Mouse (Mus musculus) megakaryocyte-erythroid progenitor cell, adult 5-6 weeks (primary cell): Measurements from ENCODE around the gene Suco. TPM values are rescaled to one million over a fixed set of nuclear protein-coding genes. Genes with fewer than 3 reads are reported as not detected.

Source experiments
- ATAC-seq: replicated peaks from 2 replicates; pipeline ENCODE4 v1.8.0; 2016; ENCODE audit warnings: mild to moderate bottlenecking, inconsistent platforms; ENCODE audit not compliant: severe bottlenecking, poor library complexity, low FRiP score, low TSS enrichment
- total RNA-seq, 2 experiments: library from RNA; stranded (forward) in 1 of 2; stranded (reverse) in 1 of 2; fragments of 200-1000, 215-1000 nt in 1 of 2; fragments of >200 nt in 1 of 2; fragmentation: Nextera tagmentation in 1 of 2; gene quantifications; 2 replicates each; pipeline ENCODE4 v1.2.3; 2014 to 2017

The Suco gene
- total RNA-seq (2014; fragmentation: Nextera tagmentation) (18.0 and 26.5 TPM in 2 replicates), total RNA-seq (2017) (46.6 and 125 TPM in 2 replicates)

- peak; percentile 94 for ATAC-seq
Observed at GRCm38 (mm10) chr1:161876553-161877447, at the start of gene Suco. Suco (minus strand) TSS chr1:161876682.

GRCm38 (mm10) chr1:161925281-161925805 is 48.9 kb upstream of the Suco start:
- ATAC-seq = no peak

GRCm38 (mm10) chr1:161924321-161924720 is 47.8 kb upstream of the Suco start:
- no peak for ATAC-seq

- no peak for ATAC-seq
Observed at GRCm38 (mm10) chr1:161921928-161922327, 45.4 kb upstream of the Suco start.

- no peak for ATAC-seq
Observed at GRCm38 (mm10) chr1:161920475-161921454, 44.3 kb upstream of the Suco start.

GRCm38 (mm10) chr1:161919594-161919993 is 43.1 kb upstream of the Suco start:
- ATAC-seq = no peak

GRCm38 (mm10) chr1:161918682-161919372 is 42.3 kb upstream of the Suco start:
- ATAC-seq = no peak

GRCm38 (mm10) chr1:161917940-161918484 is 41.5 kb upstream of the Suco start:
- ATAC-seq = no peak

GRCm38 (mm10) chr1:161916036-161916435 is 39.6 kb upstream of the Suco start:
- ATAC-seq = no peak

GRCm38 (mm10) chr1:161913648-161913984 is 37.1 kb upstream of the Suco start:
- ATAC-seq = no peak

- no peak for ATAC-seq
Observed at GRCm38 (mm10) chr1:161912940-161913647, 36.6 kb upstream of the Suco start.

GRCm38 (mm10) chr1:161909074-161909473 is 32.6 kb upstream of the Suco start:
- ATAC-seq = no peak

GRCm38 (mm10) chr1:161907795-161908457 is 31.4 kb upstream of the Suco start:
- ATAC-seq = no peak

GRCm38 (mm10) chr1:161907111-161907510 is 30.6 kb upstream of the Suco start:
- ATAC-seq = no peak

GRCm38 (mm10) chr1:161902692-161903452 is 26.4 kb upstream of the Suco start:
- ATAC-seq = no peak

- no peak for ATAC-seq
Observed at GRCm38 (mm10) chr1:161900129-161900528, 23.6 kb upstream of the Suco start.

- ATAC-seq = no peak
Observed at GRCm38 (mm10) chr1:161897235-161897634, 20.8 kb upstream of the Suco start.
